Mouse (Mus musculus) embryonic facial prominence, embryonic 10.5 days (tissue): ENCODE measurements around the gene Prom2. TPM values are rescaled to one million over a fixed set of nuclear protein-coding genes. Genes with fewer than 3 reads are reported as not detected.

Source experiments
- DNase-seq: peaks from one replicate; pipeline ENCODE4 v3.0.0-alpha.2; 2017; ENCODE audit warnings: low spot score
- H3K27ac ChIP-seq: fragments of 300-500 bp; sonication (generic); replicated peaks from 2 replicates; pipeline ENCODE4 v1.5.1; 2016; ENCODE audit warnings: mild to moderate bottlenecking
- H3K27me3 ChIP-seq: fragments of 300-500 bp; sonication (generic); replicated peaks from 2 replicates; pipeline ENCODE4 v1.6.1; 2016; ENCODE audit warnings: low read depth, mild to moderate bottlenecking; ENCODE audit not compliant: poor library complexity, severe bottlenecking
- H3K36me3 ChIP-seq: fragments of 300-500 bp; sonication (generic); replicated peaks from 2 replicates; pipeline ENCODE4 v1.6.1; 2016; ENCODE audit warnings: mild to moderate bottlenecking, moderate library complexity
- H3K4me1 ChIP-seq: fragments of 300-500 bp; sonication (generic); 2 replicates; pipeline ENCODE4 v1.6.1; 2016
- H3K4me3 ChIP-seq: fragments of 300-500 bp; sonication (generic); 2 replicates; pipeline ENCODE4 v1.5.1; 2016; ENCODE audit warnings: mild to moderate bottlenecking, moderate library complexity
- H3K9me3 ChIP-seq: fragments of 300-500 bp; sonication (generic); 2 replicates; pipeline ENCODE4 v1.6.1; 2016; ENCODE audit warnings: mild to moderate bottlenecking
- WGBS: fragments of 180-500 bp; shearing (Covaris S2); methylation state at CpG from one replicate; pipeline ENCODE4 v1.1.7; 2016; 5-methylcytosine and 5-hydroxymethylcytosine counted together
- polyA plus RNA-seq: library from polyadenylated mRNA; unstranded; fragments of >200 nt; fragmentation: Nextera tagmentation; extraction: Ambion mirVana; gene quantifications from 2 replicates; pipeline ENCODE4 v1.2.1, GENCODE M21; 2016

Prom2 gene
- polyA plus RNA-seq, 1 experiment from 2014 or later, result 3.0 TPM

DNA sequence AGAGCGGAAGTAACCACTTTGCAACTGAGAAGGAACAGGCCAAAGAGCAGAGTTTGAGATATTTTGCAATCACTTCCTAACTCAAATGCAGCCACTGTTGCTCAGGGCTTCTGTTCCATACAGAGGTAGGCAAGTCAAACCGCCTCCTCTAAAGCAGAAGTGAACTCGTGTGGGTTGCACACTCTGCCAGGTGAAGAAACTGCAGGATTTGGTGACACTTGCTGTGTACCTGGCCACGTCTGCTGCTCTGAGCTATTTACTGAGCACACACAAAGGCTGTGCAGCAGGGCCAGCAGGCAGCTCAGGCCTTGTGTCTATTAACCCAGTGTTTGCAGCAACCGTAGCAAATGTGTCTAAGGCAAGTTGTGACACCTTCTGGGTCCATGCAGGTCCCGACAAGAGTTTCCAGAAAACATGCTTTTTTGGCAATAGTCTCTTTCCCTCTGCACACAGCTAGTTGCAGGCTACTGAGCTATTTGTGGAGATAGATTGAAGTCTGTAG, 35.1 kb downstream of the Prom2 start:
- Histone ChIP-seq H3K4me1 (peaks cover 26% of the 10 kb centered on the region), H3K4me3 (no peak overlapping the region), H3K27ac (no peak overlapping the region), H3K27me3 (peaks cover 28% of the 10 kb centered on the region; the same call in 1 of the 2 replicates), H3K9me3 (no peaks in the 10 kb centered on the region), H3K36me3 (no peaks in the 10 kb centered on the region)
- DNase-seq, result no peak
- 85% methylated on average over 6 of the region's 6 CpGs for WGBS

DNA sequence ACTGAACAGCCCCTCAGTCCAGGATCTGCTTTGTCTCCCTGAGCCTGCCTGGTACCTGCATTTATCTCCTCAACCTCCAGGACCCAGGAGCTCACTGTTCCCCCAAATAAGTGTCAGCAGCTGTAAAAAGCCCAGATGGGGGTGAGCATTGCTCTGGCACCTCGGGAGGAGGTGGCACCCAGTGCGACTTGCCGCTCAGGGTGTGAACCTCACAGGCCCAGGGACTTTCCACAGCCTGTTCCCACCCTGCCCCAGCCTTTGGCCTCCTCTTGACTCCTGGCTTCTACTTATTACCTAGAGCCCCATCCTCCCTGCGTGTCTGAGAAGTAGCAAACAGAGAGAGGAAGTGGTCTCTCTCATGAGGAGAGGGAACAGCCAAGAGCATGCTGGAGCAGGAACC, 36.1 kb downstream of the Prom2 start:
- H3K4me3 ChIP-seq, result no peak overlapping the region
- H3K27ac ChIP-seq, result no peak overlapping the region
- peaks cover 30% of the 10 kb centered on the region; the same call in 1 of the 2 replicates for H3K27me3 ChIP-seq
- no peak for DNase-seq
- H3K4me1 ChIP-seq, result peaks cover 17% of the 10 kb centered on the region
- H3K9me3 ChIP-seq, result no peaks in the 10 kb centered on the region
- WGBS, result 73% methylated on average over 4 of the region's 4 CpGs
- no peaks in the 10 kb centered on the region for H3K36me3 ChIP-seq

DNA sequence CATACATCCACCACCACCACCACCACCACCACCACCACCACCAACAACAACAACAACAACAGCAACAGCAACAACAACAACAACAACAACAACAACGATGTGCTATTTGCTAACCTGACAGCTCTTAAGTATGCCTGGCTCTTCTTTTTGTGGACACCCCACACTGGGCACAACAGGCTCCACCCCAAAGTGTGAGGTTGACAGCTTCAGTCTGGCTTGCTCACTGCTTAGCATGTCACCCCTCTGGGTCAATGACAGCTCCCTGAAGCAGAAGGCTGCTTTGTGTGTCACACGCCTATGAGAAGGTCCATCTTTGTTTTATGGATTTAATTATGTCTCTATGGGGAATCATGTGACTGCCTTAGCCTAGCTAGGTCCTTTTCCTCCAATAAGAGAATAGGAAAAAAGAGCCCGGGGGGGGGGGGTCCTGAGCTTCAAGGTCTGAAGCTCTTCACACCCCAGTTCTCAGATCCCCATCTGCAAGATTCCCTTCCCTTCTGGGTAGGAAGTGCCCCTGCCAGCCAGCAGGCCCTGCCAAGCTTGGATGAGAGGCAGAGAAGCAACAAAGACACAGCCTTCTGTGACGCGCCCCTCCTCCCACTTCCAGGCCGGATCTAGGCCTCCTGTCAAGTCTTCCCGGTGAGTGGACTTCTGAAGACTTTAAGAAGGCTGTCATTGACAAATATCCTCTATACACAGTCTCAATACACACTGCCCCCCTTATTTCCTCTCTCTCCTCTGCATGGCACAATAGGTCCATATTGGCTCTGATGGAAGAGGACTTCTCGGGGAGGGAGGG, 37.3 kb downstream of the Prom2 start:
- no peaks in the 10 kb centered on the region for H3K36me3 ChIP-seq
- H3K4me1 ChIP-seq, result peaks cover 17% of the 10 kb centered on the region
- peaks cover 35% of the 10 kb centered on the region; the same call in 1 of the 2 replicates for H3K27me3 ChIP-seq
- no peaks in the 10 kb centered on the region for H3K9me3 ChIP-seq
- 55% methylated on average over 8 of the region's 8 CpGs for whole genome bisulfite sequencing
- no peak overlapping the region for H3K4me3 ChIP-seq
- no peak overlapping the region for H3K27ac ChIP-seq
- no peak for DNase-seq

DNA sequence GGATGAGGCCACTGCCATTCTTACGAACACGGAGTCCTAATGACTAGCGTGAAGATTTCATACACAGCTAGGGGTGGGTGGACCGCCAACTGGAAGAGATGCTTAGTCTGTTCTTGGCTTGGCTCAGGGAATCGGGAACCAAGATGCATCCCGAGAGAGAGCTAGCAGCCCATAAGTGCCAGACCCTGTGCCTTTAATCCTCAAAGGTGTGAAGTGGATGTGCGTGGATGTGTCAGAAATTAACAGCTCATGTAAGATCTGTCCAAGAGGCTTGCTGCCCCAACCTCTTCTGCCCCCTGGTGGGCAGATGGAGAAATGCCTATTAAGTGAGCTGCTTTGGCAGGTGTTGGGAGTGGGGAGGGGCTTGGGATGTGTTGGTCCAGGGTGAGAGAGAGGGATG, 40.2 kb downstream of the Prom2 start:
- H3K27ac ChIP-seq, result no peak overlapping the region
- no peaks in the 10 kb centered on the region for H3K36me3 ChIP-seq
- H3K9me3 ChIP-seq, result no peaks in the 10 kb centered on the region
- peak; percentile 65 for DNase-seq
- H3K4me1 ChIP-seq, result peaks cover 6% of the 10 kb centered on the region; the same call in 1 of the 2 replicates
- WGBS, result 72% methylated on average over 7 of the region's 7 CpGs
- H3K27me3 ChIP-seq, result peaks cover 26% of the 10 kb centered on the region; the same call in 1 of the 2 replicates
- no peak overlapping the region for H3K4me3 ChIP-seq

DNA sequence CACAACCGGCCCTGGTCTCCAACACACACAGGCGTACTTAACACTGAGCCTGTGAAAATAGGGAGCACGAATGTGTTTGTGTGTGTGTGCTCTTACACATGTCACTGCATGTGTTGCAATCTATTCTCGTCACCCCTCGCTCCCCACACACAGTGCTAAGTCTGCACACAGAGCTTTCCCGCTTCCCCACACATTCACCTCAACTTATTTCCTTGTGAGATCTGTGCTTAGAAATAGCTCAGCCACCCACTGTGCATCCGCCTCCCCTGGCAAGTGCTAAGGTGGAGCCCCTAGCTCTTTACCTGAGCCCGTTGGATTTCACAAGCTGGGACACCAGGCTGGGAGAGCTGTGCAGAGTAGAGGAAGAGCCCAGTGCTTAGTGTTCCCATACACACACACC, 42.5 kb downstream of the Prom2 start:
- WGBS, result 72% methylated on average over 8 of the region's 8 CpGs
- no peak for DNase-seq

DNA sequence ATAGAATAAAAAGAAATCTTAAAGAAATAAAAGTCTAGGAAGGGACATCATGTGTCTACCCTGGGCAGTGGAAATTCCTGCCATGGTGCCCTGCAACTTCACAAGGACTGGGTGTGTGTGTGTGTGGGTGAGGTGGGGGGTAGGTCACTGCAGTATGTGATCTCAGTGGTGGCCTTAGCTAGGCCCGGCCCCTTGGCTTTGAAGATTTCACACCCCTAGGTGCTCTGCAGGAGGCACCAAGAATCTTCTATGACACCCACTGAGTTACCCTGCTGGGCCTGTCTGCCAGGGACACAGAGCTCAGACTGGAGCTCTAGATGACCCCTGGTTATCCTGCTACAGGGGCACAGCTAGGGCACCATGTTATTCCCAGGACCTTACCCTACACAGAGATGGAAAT, 44.9 kb downstream of the Prom2 start:
- Histone ChIP-seq H3K4me1 (no peaks in the 10 kb centered on the region), H3K27ac (no peak overlapping the region), H3K9me3 (no peaks in the 10 kb centered on the region), H3K27me3 (peaks cover 8% of the 10 kb centered on the region; the same call in 1 of the 2 replicates), H3K36me3 (no peaks in the 10 kb centered on the region), H3K4me3 (no peak overlapping the region)
- no peak for DNase-seq
- whole genome bisulfite sequencing, result 50% methylated on average over 1 of the region's 1 CpGs

More for the DNA sequence above, 42.5 kb downstream of the Prom2 start:
- Histone ChIP-seq H3K4me3 (no peak overlapping the region), H3K9me3 (no peaks in the 10 kb centered on the region), H3K4me1 (no peaks in the 10 kb centered on the region), H3K36me3 (no peaks in the 10 kb centered on the region), H3K27me3 (peaks cover 18% of the 10 kb centered on the region; the same call in 1 of the 2 replicates), H3K27ac (no peak overlapping the region)

DNA sequence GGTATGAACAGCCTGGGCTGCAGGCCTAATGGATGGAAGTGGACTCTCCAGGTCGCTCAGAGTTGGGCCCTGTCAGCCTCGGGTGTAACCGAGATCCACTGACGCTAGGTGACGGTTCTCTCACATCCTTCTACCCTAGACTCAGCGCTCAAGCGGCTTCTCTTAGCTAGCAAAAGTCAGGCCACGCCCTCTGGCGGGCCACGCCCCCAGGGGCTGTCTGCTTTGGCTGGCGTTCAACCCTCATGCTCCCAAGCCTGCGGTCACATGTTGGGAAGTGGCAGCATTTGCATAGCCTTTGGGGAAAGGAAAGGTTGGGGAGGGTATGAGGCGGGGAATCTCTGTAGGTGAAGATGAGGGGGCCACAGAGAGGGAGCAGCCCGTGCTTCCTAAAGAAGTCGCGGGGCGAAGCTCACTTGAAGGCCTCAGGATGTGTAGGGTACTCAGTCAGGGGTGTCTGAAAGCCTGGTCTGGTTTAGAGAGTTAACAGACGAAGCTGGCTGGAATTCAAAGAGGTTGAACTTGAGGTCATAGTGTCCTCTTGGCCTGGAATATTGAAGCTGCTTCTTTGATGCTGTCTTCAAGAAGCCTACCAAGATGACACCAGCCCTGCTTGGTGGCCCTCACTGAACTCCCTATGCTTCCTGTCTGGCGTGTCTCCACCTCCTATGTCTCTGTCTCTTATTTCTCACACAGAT, 56.6 kb downstream of the Prom2 start:
- Histone ChIP-seq H3K4me1 (peaks cover 35% of the 10 kb centered on the region), H3K27me3 (peaks cover 80% of the 10 kb centered on the region), H3K27ac (no peak overlapping the region), H3K4me3 (peak overlapping the region; percentile 42), H3K36me3 (no peaks in the 10 kb centered on the region), H3K9me3 (no peaks in the 10 kb centered on the region)
- 7% methylated on average over 19 of the region's 19 CpGs for WGBS
- peak; percentile 80 for DNase-seq

DNA sequence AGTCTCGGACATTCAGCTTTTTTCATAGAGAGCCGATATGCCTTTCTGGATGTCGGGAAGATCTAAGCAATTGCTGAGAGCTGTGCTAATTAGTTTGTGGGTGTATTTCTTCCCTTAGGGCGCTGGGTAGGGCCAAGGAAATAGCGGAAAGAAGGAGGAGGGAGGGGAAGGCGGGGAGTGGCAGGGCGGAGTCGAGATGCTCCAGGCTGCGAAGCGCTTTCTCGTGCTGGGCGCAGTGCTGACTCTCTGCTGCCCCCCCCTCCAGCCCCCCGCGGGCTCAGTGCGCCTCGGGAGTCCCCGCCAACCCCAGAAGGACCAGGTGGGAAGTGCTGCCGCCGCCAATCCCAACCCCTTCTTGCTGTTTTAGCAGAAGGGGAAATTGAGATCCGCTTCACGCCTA, 58.3 kb downstream of the Prom2 start:
- Histone ChIP-seq H3K9me3 (no peaks in the 10 kb centered on the region), H3K27me3 (peaks cover 93% of the 10 kb centered on the region), H3K4me3 (peak overlapping the region; percentile 63), H3K27ac (no peak overlapping the region), H3K4me1 (peaks cover 35% of the 10 kb centered on the region), H3K36me3 (no peaks in the 10 kb centered on the region)
- DNase-seq, result peak; percentile 45
- WGBS, result 1% methylated on average over 21 of the region's 21 CpGs

DNA sequence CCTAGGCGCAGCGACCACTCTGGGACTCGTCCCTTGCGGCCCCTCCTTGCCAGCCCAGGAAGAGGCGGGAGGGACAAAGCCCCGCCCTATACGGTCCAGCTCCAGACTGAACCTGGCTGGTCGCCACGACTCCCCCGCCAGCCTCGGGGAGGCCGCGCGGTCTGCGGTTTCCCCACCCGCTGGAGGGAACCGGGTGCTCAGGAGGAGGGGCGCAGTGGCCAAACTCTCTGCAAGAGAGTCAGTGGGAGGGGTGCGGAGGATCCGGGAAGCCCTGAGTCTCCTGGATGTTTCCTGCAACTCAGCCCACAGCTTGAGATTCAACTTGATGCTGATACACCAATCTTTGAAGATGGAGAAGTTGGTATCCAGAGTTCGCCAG, 58.7 kb downstream of the Prom2 start:
- H3K4me1 ChIP-seq, result peaks cover 35% of the 10 kb centered on the region
- WGBS, result 0% methylated on average over 21 of the region's 21 CpGs
- no peaks in the 10 kb centered on the region for H3K36me3 ChIP-seq
- H3K9me3 ChIP-seq, result no peaks in the 10 kb centered on the region
- peak overlapping the region; percentile 63 for H3K4me3 ChIP-seq
- H3K27me3 ChIP-seq, result peaks cover 90% of the 10 kb centered on the region
- peak overlapping the region; percentile 19; the same call in 1 of the 2 replicates for H3K27ac ChIP-seq
- DNase-seq, result peak; percentile 80

DNA sequence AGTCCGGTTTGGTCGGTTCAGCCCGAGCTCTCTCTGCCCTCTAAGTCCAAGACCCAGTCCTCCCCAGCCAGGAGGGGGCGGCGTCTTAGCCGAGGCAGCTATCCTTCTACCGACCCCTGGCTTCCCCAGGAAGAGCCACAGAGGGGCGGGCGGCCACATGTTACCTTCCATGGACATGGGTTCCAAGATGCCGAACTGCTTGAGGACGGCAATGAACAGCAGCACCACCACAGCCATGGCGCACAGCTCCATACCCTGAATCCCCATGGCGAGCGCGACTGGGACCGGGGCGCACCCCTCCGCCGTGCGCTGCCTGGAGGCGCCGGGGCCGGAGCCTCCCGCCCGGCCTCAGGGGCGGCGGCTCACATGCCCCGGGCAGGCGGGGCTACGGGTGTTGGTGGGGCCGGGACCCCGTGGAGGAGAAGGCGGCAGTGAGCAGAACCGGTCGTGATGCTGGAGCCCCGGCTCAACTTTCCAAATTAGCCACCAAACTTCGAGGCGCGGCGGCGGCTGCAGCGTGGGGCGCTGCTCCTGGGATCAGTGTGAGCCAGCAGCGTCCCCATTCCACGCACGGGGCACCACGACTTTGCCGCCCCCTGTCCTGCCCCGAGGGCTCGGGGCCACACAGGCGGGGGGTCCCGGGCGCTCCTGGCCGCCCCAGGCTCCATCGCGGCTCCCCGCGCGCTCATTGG, 59.3 kb downstream of the Prom2 start:
- Histone ChIP-seq H3K36me3 (no peaks in the 10 kb centered on the region), H3K4me3 (peak overlapping the region; percentile 63), H3K27ac (peak overlapping the region; percentile 19; the same call in 1 of the 2 replicates), H3K4me1 (peaks cover 35% of the 10 kb centered on the region), H3K27me3 (peaks cover 86% of the 10 kb centered on the region), H3K9me3 (no peaks in the 10 kb centered on the region)
- no peak for DNase-seq
- under 1% methylated on average over 59 of the region's 59 CpGs for WGBS

DNA sequence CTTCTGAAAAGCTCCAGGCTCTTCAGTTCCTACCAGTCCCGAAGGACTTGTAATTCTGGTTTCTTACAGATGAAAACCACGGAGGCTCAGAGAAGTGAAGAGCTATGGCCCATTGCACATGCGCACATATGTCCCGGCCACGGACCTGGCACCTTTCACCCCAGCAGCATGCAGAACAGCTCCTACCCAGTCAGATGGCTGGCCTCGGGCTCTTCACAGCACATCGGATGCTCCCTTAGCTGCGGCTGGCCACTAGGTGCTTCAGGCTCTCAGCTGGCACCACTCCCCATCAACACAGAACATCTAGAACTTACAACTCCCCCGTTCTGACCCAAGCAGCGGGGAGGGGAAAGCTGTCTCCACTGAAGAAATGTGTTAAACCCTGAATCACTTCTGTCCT, 61.5 kb downstream of the Prom2 start:
- H3K27me3 ChIP-seq, result peaks cover 65% of the 10 kb centered on the region
- no peak for DNase-seq
- H3K36me3 ChIP-seq, result no peaks in the 10 kb centered on the region
- H3K4me1 ChIP-seq, result peaks cover 33% of the 10 kb centered on the region
- no peaks in the 10 kb centered on the region for H3K9me3 ChIP-seq
- no peak overlapping the region for H3K4me3 ChIP-seq
- no peak overlapping the region for H3K27ac ChIP-seq
- 68% methylated on average over 10 of the region's 10 CpGs for WGBS

DNA sequence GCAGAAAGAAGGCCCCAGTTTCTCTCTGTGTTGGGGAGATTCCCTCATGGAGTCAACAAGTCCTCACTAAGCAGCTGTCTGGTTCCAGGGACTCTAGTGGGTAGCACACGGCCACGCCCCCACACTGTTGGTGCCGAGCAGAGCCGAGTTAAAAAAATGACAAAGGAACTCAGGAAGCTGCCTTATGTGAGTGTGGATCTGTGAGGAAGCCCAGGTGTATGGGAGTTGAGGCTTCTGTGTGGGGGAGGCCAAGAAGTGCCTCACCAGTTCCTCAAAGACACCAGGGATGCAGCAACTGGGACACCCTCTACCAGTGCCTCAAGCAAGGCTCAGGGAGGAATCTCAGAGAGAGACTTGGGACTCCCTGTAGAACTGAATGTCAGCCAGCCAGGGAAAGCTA, 62.1 kb downstream of the Prom2 start:
- Histone ChIP-seq H3K36me3 (no peaks in the 10 kb centered on the region), H3K4me1 (peaks cover 28% of the 10 kb centered on the region), H3K4me3 (no peak overlapping the region), H3K27ac (no peak overlapping the region), H3K9me3 (no peaks in the 10 kb centered on the region), H3K27me3 (peaks cover 60% of the 10 kb centered on the region)
- 87% methylated on average over 4 of the region's 4 CpGs for WGBS
- no peak for DNase-seq
